Mouse (Mus musculus): ENCODE measurements around the gene Dlg2.

DNA sequence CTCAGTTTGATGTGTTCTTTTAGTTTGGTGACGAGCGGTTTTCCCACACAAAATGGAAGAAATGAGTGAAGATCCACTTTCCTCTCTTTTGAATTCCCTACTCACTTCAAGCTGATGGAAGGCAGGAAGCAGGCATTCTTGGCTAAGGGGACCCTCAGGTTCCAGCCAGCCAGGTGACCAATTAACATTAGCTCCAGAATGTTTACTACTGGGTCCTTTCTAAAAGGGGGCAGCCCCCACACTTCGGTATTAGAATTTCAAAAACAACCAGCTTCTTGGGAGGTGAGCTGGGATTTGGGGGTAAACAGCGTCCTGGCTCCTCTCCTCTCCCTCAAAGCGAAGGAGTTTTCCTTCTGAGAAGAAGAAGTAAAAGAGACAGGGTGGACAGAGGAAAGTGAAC is 1703.6 kb downstream of the Dlg2 start:
- TF ChIP-seq GATA1 (IDR thresholded peaks at IDR 0.05; ENCODE audit: borderline replicate concordance, low read length) (no peak), FLI1 (IDR thresholded peaks at IDR 0.05; ENCODE audit: low read length) (no peak)
